Mouse (Mus musculus) cerebellum, adult 18-20 months (tissue): ENCODE measurements around the gene Mgst2.

Source experiments
- DNase-seq, 2 experiments: peaks; one replicate each; pipeline ENCODE4 v3.0.0; 2021

Mgst2 gene

GRCm38 (mm10) chr3:51659415-51659814 is 745 bp upstream of the Mgst2 start:
- DNase-seq, result no peak

GRCm38 (mm10) chr3:51660821-51661276 is 689 bp downstream of the Mgst2 start:
- DNase-seq, result no peak

- no peak for DNase-seq
Observed at GRCm38 (mm10) chr3:51661376-51661775, 1.2 kb downstream of the Mgst2 start.

GRCm38 (mm10) chr3:51661880-51662550 is 1.9 kb downstream of the Mgst2 start:
- no peak for DNase-seq

- DNase-seq, result no peak
Observed at GRCm38 (mm10) chr3:51662557-51662956, 2.4 kb downstream of the Mgst2 start.

GRCm38 (mm10) chr3:51668607-51669006 is 8.4 kb downstream of the Mgst2 start:
- no peak for DNase-seq

- no peak for DNase-seq
Observed at GRCm38 (mm10) chr3:51670414-51671070, 10.4 kb downstream of the Mgst2 start.

- no peak for DNase-seq
Observed at GRCm38 (mm10) chr3:51671071-51671469, 10.9 kb downstream of the Mgst2 start.

- no peak for DNase-seq
Observed at GRCm38 (mm10) chr3:51672631-51673030, 12.5 kb downstream of the Mgst2 start.

- DNase-seq, result peak; percentile 60 to 62
Observed at GRCm38 (mm10) chr3:51673408-51674086, 13.4 kb downstream of the Mgst2 start.

- DNase-seq, result no peak
Observed at GRCm38 (mm10) chr3:51674963-51675362, 14.8 kb downstream of the Mgst2 start.

GRCm38 (mm10) chr3:51685539-51685938 is 25.4 kb downstream of the Mgst2 start:
- DNase-seq, result no peak

- DNase-seq, result no peak
Observed at GRCm38 (mm10) chr3:51686316-51686715, 26.2 kb downstream of the Mgst2 start.

- DNase-seq, result no peak
Observed at GRCm38 (mm10) chr3:51686791-51687190, 26.6 kb downstream of the Mgst2 start.

- DNase-seq, result no peak
Observed at GRCm38 (mm10) chr3:51688725-51689124, 28.6 kb downstream of the Mgst2 start.

- DNase-seq, result no peak
Observed at GRCm38 (mm10) chr3:51693196-51693595, 33.0 kb downstream of the Mgst2 start.

- no peak for DNase-seq
Observed at GRCm38 (mm10) chr3:51694576-51694975, 34.4 kb downstream of the Mgst2 start.

- DNase-seq, result no peak
Observed at GRCm38 (mm10) chr3:51695713-51696112, 35.6 kb downstream of the Mgst2 start.

- DNase-seq, result no peak
Observed at GRCm38 (mm10) chr3:51697931-51698330, 37.8 kb downstream of the Mgst2 start.

GRCm38 (mm10) chr3:51700123-51700522 is 40.0 kb downstream of the Mgst2 start:
- DNase-seq, result no peak

- no peak for DNase-seq
Observed at GRCm38 (mm10) chr3:51700731-51701280, 40.6 kb downstream of the Mgst2 start.

- DNase-seq, result peak; percentile 95 to 97
Observed at GRCm38 (mm10) chr3:51701281-51701751, 41.2 kb downstream of the Mgst2 start.

- DNase-seq, result peak; percentile 30 to 58
Observed at GRCm38 (mm10) chr3:51701950-51702349, 41.8 kb downstream of the Mgst2 start.
